Mouse (Mus musculus): ENCODE measurements around the gene H2-Q4. TPM values are rescaled to one million over a fixed set of nuclear protein-coding genes. Genes with fewer than 3 reads are reported as not detected.

Gene H2-Q4
- polyA plus RNA-seq, 1 experiment from 2014 or later: 0.80 TPM

Other genes starting within 250 kb of the H2-Q4 start
- 0.57 TPM in 1 of 2 replicates, not detected in the other for gene Apom, start 247.6 kb upstream of the H2-Q4 start, polyA plus RNA-seq (2014; fragmentation: Nextera tagmentation; extraction: Ambion mirVana)
- gene Bag6, start 244.4 kb upstream of the H2-Q4 start, polyA plus RNA-seq (2014; fragmentation: Nextera tagmentation; extraction: Ambion mirVana): 122 and 136 TPM in 2 replicates
- 191 and 194 TPM in 2 replicates for gene Prrc2a, start 214.7 kb upstream of the H2-Q4 start, polyA plus RNA-seq (2014; fragmentation: Nextera tagmentation; extraction: Ambion mirVana)
- 3.3 and 8.8 TPM in 2 replicates for gene Aif1, start 203.5 kb upstream of the H2-Q4 start, polyA plus RNA-seq (2014; fragmentation: Nextera tagmentation; extraction: Ambion mirVana)
- 3.8 and 9.0 TPM in 2 replicates for gene Lst1, start 191.2 kb upstream of the H2-Q4 start, polyA plus RNA-seq (2014; fragmentation: Nextera tagmentation; extraction: Ambion mirVana)
- 0.74 and 0.84 TPM in 2 replicates for gene Ltb, start 185.2 kb upstream of the H2-Q4 start, polyA plus RNA-seq (2014; fragmentation: Nextera tagmentation; extraction: Ambion mirVana)
- not detected in 2 replicates for gene Tnf, start 177.6 kb upstream of the H2-Q4 start, polyA plus RNA-seq (2014; fragmentation: Nextera tagmentation; extraction: Ambion mirVana)
- gene Lta, start 174.3 kb upstream of the H2-Q4 start, polyA plus RNA-seq (2014; fragmentation: Nextera tagmentation; extraction: Ambion mirVana): 0.20 and 0.73 TPM in 2 replicates
- not detected in 2 replicates for gene Gm16181, start 158.8 kb upstream of the H2-Q4 start, polyA plus RNA-seq (2014; fragmentation: Nextera tagmentation; extraction: Ambion mirVana)
- 78.1 and 99.0 TPM in 2 replicates for gene Atp6v1g2, start 146.0 kb upstream of the H2-Q4 start, polyA plus RNA-seq (2014; fragmentation: Nextera tagmentation; extraction: Ambion mirVana)
- 3.8 and 7.3 TPM in 2 replicates for gene Nfkbil1, start 143.8 kb upstream of the H2-Q4 start, polyA plus RNA-seq (2014; fragmentation: Nextera tagmentation; extraction: Ambion mirVana)
- gene Ddx39b, start 137.9 kb upstream of the H2-Q4 start, polyA plus RNA-seq (2014; fragmentation: Nextera tagmentation; extraction: Ambion mirVana): 386 and 390 TPM in 2 replicates
- gene H2-D1, start 116.9 kb upstream of the H2-Q4 start, polyA plus RNA-seq (2014; fragmentation: Nextera tagmentation; extraction: Ambion mirVana): 68.5 and 74.3 TPM in 2 replicates
- gene H2-Q1, start 59.2 kb upstream of the H2-Q4 start, polyA plus RNA-seq (2014; fragmentation: Nextera tagmentation; extraction: Ambion mirVana): 0.16 TPM in 1 of 2 replicates, not detected in the other
- gene H2-Q2, start 37.4 kb upstream of the H2-Q4 start, polyA plus RNA-seq (2014; fragmentation: Nextera tagmentation; extraction: Ambion mirVana): 1.5 and 1.8 TPM in 2 replicates
- gene H2-Q6, start 45.2 kb downstream of the H2-Q4 start, polyA plus RNA-seq (2014; fragmentation: Nextera tagmentation; extraction: Ambion mirVana): 0.61 and 0.63 TPM in 2 replicates
- gene H2-Q7, start 59.5 kb downstream of the H2-Q4 start, polyA plus RNA-seq (2014; fragmentation: Nextera tagmentation; extraction: Ambion mirVana): 2.5 and 2.8 TPM in 2 replicates
- gene H2-Q10, start 90.5 kb downstream of the H2-Q4 start, polyA plus RNA-seq (2014; fragmentation: Nextera tagmentation; extraction: Ambion mirVana): 0.38 TPM in 1 of 2 replicates, not detected in the other
- not detected in 2 replicates for gene Pou5f1, start 126.4 kb downstream of the H2-Q4 start, polyA plus RNA-seq (2014; fragmentation: Nextera tagmentation; extraction: Ambion mirVana)
- gene Tcf19, start 137.2 kb downstream of the H2-Q4 start, polyA plus RNA-seq (2014; fragmentation: Nextera tagmentation; extraction: Ambion mirVana): 8.9 and 15.5 TPM in 2 replicates
- 1.6 and 3.4 TPM in 2 replicates for gene Cchcr1, start 137.5 kb downstream of the H2-Q4 start, polyA plus RNA-seq (2014; fragmentation: Nextera tagmentation; extraction: Ambion mirVana)
- 0.54 and 0.61 TPM in 2 replicates for gene Psors1c2, start 153.6 kb downstream of the H2-Q4 start, polyA plus RNA-seq (2014; fragmentation: Nextera tagmentation; extraction: Ambion mirVana)
- gene Cdsn, start 172.5 kb downstream of the H2-Q4 start, polyA plus RNA-seq (2014; fragmentation: Nextera tagmentation; extraction: Ambion mirVana): 0.11 TPM in 1 of 2 replicates, not detected in the other
- gene 2300002M23Rik, start 187.8 kb downstream of the H2-Q4 start, polyA plus RNA-seq (2014; fragmentation: Nextera tagmentation; extraction: Ambion mirVana): not detected in 2 replicates
- gene Sfta2, start 221.9 kb downstream of the H2-Q4 start, polyA plus RNA-seq (2014; fragmentation: Nextera tagmentation; extraction: Ambion mirVana): not detected in 2 replicates
- not detected in 2 replicates for gene Gm9573, start 247.0 kb downstream of the H2-Q4 start, polyA plus RNA-seq (2014; fragmentation: Nextera tagmentation; extraction: Ambion mirVana)

All from midbrain, embryonic 14.5 days (tissue).